Mouse (Mus musculus): ENCODE measurements at regions not wholly inside any gene's neighbourhood (a gene's known extent, or its start where the extent isn't known, plus 50 kb on each side); places are given as distances from the start of the nearest gene placed in this dataset.

- in situ Hi-C loops (cut with MboI; ENCODE audit: unreplicated experiment in 2 of 2) = no loop called here
Measured at GRCm38 (mm10) chr1:153962161-153962720, 62.2 kb upstream of the Teddm2 start.

GRCm38 (mm10) chr1:153963744-153964342 lies 63.8 kb upstream of the Teddm2 start:
- in situ Hi-C loops (cut with MboI; ENCODE audit: unreplicated experiment in 2 of 2) = no loop called here

GRCm38 (mm10) chr1:153969401-153969800 lies 69.4 kb upstream of the Teddm2 start:
- in situ Hi-C loops (cut with MboI; ENCODE audit: unreplicated experiment in 2 of 2) = no loop called here

- in situ Hi-C loops (cut with MboI; ENCODE audit: unreplicated experiment in 2 of 2) = no loop called here
Measured at GRCm38 (mm10) chr1:153974300-153974699, 74.3 kb upstream of the Teddm2 start.

- in situ Hi-C loops (cut with MboI; ENCODE audit: unreplicated experiment in 2 of 2) = no loop called here
Measured at GRCm38 (mm10) chr1:153977963-153978726, 78.1 kb upstream of the Teddm2 start.

- in situ Hi-C loops (cut with MboI; ENCODE audit: unreplicated experiment in 2 of 2) = no loop called here
Measured at GRCm38 (mm10) chr1:153980886-153981285, 80.9 kb upstream of the Teddm2 start.

- in situ Hi-C loops (cut with MboI; ENCODE audit: unreplicated experiment in 2 of 2) = no loop called here
Measured at GRCm38 (mm10) chr1:153985595-153985994, 85.6 kb upstream of the Teddm2 start.

GRCm38 (mm10) chr1:153986632-153987031 lies 86.6 kb upstream of the Teddm2 start:
- in situ Hi-C loops (cut with MboI; ENCODE audit: unreplicated experiment in 2 of 2) = no loop called here

GRCm38 (mm10) chr1:153988297-153988696 lies 88.3 kb upstream of the Teddm2 start:
- in situ Hi-C loops (cut with MboI; ENCODE audit: unreplicated experiment in 2 of 2) = no loop called here

GRCm38 (mm10) chr1:153990651-153991435 lies 90.8 kb upstream of the Teddm2 start:
- in situ Hi-C loops (cut with MboI; ENCODE audit: unreplicated experiment in 2 of 2) = no loop called here

GRCm38 (mm10) chr1:153992466-153992865 lies 92.4 kb upstream of the Teddm2 start:
- in situ Hi-C loops (cut with MboI; ENCODE audit: unreplicated experiment in 2 of 2) = no loop called here

GRCm38 (mm10) chr1:153994871-153995270 lies 94.8 kb upstream of the Teddm2 start:
- in situ Hi-C loops (cut with MboI; ENCODE audit: unreplicated experiment in 2 of 2) = no loop called here

- in situ Hi-C loops (cut with MboI; ENCODE audit: unreplicated experiment in 2 of 2) = no loop called here
Measured at GRCm38 (mm10) chr1:153997201-153998181, 97.5 kb upstream of the Teddm2 start.

GRCm38 (mm10) chr1:153999776-154000175 lies 99.7 kb upstream of the Teddm2 start:
- in situ Hi-C loops (cut with MboI; ENCODE audit: unreplicated experiment in 2 of 2) = no loop called here

- in situ Hi-C loops (cut with MboI; ENCODE audit: unreplicated experiment in 2 of 2) = no loop called here
Measured at GRCm38 (mm10) chr1:154003669-154004068, 103.6 kb upstream of the Teddm2 start.

- in situ Hi-C loops (cut with MboI; ENCODE audit: unreplicated experiment in 2 of 2) = no loop called here
Measured at GRCm38 (mm10) chr1:154004647-154005046, 104.6 kb upstream of the Teddm2 start.

GRCm38 (mm10) chr1:154006055-154006454 lies 106.0 kb upstream of the Teddm2 start:
- in situ Hi-C loops (cut with MboI; ENCODE audit: unreplicated experiment in 2 of 2) = no loop called here

GRCm38 (mm10) chr1:154007440-154007839 lies 107.4 kb upstream of the Teddm2 start:
- in situ Hi-C loops (cut with MboI; ENCODE audit: unreplicated experiment in 2 of 2) = no loop called here

- in situ Hi-C loops (cut with MboI; ENCODE audit: unreplicated experiment in 2 of 2) = no loop called here
Measured at GRCm38 (mm10) chr1:154008593-154009310, 108.7 kb upstream of the Teddm2 start.

All from v-Abl transformed pro-B cells (cell line).